ENCODE assay signal across 16 mouse cellular contexts in genomic region chr9:76881830-76882229, GRCm38 (mm10).
"Had no signal": no experiment of that assay in that cellular context is flagged by ENCODE, and none has a peak within 500 bp of the region (broad histone marks: within the 10 kb centered on the region; RNA-seq: fewer than 3 reads in every experiment).

No protein-coding gene starts in this region.

- H3K4me3 ChIP-seq: limb, embryonic 10.5 days; limb, embryonic 13.5 days; liver, embryonic 13.5 days; midbrain, embryonic 10.5 days; neural tube, embryonic 13.5 days had no signal

- H3K9me3 ChIP-seq: limb, embryonic 10.5 days; limb, embryonic 13.5 days; liver, embryonic 13.5 days; midbrain, embryonic 10.5 days; neural tube, embryonic 13.5 days had no signal

- H3K9ac ChIP-seq: limb, embryonic 13.5 days; liver, embryonic 13.5 days; neural tube, embryonic 13.5 days had no signal

- H3K27ac ChIP-seq: kidney, postnatal 0 days; limb, embryonic 10.5 days; limb, embryonic 13.5 days; liver, embryonic 13.5 days; macrophage; midbrain, embryonic 10.5 days; neural tube, embryonic 13.5 days had no signal

- H3K4me2 ChIP-seq: limb, embryonic 13.5 days; liver, embryonic 13.5 days; neural tube, embryonic 13.5 days had no signal

- H3K27me3 ChIP-seq: limb, embryonic 13.5 days; liver, embryonic 13.5 days; neural tube, embryonic 13.5 days had no signal

- DNase-seq: kidney, adult 2 months; kidney, postnatal 25 days; liver; liver, embryonic 13.5 days; lung, adult 2 months; midbrain, embryonic 14.5 days; retina, postnatal 1 day; right cerebral cortex, postnatal 25 days; thymus, adult 18-20 months; thymus, postnatal 36 days had no signal

- H3K4me1 ChIP-seq: limb, embryonic 10.5 days; limb, embryonic 13.5 days; liver, embryonic 13.5 days; midbrain, embryonic 10.5 days; neural tube, embryonic 13.5 days had no signal

- H3K36me3 ChIP-seq: limb, embryonic 10.5 days; limb, embryonic 13.5 days; liver, embryonic 13.5 days; midbrain, embryonic 10.5 days; neural tube, embryonic 13.5 days had no signal
